Mouse (Mus musculus) gastrocnemius, postnatal 10 days (tissue): ENCODE results near the gene Tnfsf8. TPM values are rescaled to one million over a fixed set of nuclear protein-coding genes. Genes with fewer than 3 reads are reported as not detected.

Experiments used
- DNase-seq: peaks from one replicate; pipeline ENCODE4 v3.0.0; 2021; ENCODE audit warnings: mixed read lengths
- total RNA-seq, 2 experiments: library from RNA; stranded (reverse); gene quantifications; 2 replicates each; pipeline ENCODE4 v1.2.3; 2021

Gene Tnfsf8
- total RNA-seq, 2 experiments from 2014 or later, result 0.07 TPM; not detected in 1

- DNase-seq, result no peak
Observed at GRCm38 (mm10) chr4:63840457-63840856, 20.7 kb downstream of the Tnfsf8 start.

- no peak for DNase-seq
Observed at GRCm38 (mm10) chr4:63823136-63823535, 38.0 kb downstream of the Tnfsf8 start.

DNA sequence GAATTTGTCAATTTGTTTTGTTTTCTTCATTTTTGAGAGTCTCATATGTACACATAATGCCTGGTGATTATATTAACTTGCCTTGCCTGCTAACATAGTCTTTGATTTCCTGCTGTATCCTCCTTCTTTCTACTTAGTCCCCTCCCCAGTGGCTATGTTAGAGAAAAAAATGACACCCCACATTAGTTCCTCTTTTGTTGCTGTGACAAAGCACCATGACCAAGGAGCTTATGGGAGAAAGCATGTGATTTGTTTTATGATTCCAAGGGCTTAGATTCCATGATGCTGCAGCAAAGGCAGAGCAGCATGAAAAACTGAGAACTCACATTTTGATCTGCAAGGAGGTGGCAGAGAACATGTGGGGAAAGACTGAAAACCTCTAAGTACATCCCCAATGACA, 43.6 kb downstream of the Tnfsf8 start:
- DNase-seq, result no peak

DNA sequence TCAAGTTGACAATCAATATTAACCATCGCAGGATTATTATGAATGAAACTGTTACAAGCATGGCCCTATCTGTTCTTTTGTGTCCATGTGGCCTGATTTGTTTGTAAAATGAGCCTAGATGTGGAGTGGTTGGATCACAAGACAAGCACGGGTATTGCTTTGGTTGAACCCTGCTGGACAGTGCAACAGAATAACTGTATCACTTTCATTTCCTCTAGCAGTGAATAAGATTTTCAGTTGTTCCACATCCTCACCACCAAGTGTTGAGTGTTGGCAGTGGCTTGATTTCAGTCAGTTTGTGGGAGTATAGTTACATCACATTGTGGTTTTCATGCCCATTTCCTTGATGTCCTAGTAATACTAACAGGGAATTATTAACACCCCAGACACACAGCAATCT, 45.5 kb downstream of the Tnfsf8 start:
- DNase-seq, result no peak

DNA sequence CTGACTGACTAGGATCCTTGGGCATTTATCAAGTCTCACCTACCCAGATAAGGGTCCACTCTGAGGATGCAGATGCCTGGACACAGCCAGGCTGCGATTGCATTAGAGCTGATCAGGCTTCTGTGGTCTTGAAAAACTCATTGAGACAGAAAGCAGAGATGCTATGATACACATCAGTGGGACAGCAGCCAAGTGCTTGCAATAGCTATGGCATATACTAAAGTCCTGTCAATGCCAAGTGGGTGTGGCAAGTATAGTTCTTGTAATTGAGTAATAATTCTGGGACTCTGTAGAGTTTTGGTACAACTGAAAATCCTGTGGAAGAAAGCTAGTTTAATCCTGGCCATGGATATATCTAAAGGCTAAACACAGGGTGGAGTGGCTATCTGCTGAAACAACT, 63.1 kb downstream of the Tnfsf8 start:
- no peak for DNase-seq

- DNase-seq, result no peak
Observed at GRCm38 (mm10) chr4:63796527-63796926, 64.6 kb downstream of the Tnfsf8 start.

DNA sequence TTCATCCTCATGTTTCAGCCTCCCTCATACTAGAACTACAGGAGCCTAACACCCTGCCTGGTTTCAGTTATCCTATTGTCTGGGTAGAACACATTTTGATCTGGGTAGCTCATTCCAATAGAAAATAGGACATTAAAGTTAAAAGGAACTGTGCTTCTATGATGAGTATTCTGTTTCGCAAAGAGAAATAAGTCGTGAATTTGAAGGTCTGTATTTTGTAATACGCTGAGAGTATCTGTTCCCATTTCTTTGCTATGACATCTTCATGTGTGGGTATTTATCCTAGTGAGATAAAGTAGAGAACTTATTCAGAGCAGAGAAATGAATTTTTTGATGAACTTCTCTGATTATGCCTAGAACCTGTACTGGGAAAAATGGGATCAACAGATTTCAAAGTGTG, 68.8 kb downstream of the Tnfsf8 start:
- no peak for DNase-seq

- DNase-seq, result no peak
Observed at GRCm38 (mm10) chr4:63785466-63785865, 75.7 kb downstream of the Tnfsf8 start.

- no peak for DNase-seq
Observed at GRCm38 (mm10) chr4:63783826-63784225, 77.3 kb downstream of the Tnfsf8 start.

- no peak for DNase-seq
Observed at GRCm38 (mm10) chr4:63782970-63783613, 78.1 kb downstream of the Tnfsf8 start.

Other genes with a start within 250 kb of the Tnfsf8 start
- not detected for gene Tex48, start 238.9 kb downstream of the Tnfsf8 start, total RNA-seq
- not detected for gene Gm11214, start 198.0 kb downstream of the Tnfsf8 start, total RNA-seq
- gene Tnfsf15, start 116.2 kb downstream of the Tnfsf8 start, total RNA-seq, result under 1 TPM in 1 of 2 experiments, not detected in 1; 0.09 TPM
- gene Tnc, start 185.7 kb upstream of the Tnfsf8 start, total RNA-seq, result 10 to 100 TPM; 25.7 to 52.9 TPM